Mouse (Mus musculus) urinary bladder, adult 18-20 months (tissue): ENCODE measurements around the gene Prkd3.

Source experiments
- DNase-seq, 2 experiments: peaks; one replicate each; pipeline ENCODE4 v3.0.0; 2022; ENCODE audit warnings: low spot score in 2 of 2, mixed read lengths in 2 of 2

Gene Prkd3

DNA sequence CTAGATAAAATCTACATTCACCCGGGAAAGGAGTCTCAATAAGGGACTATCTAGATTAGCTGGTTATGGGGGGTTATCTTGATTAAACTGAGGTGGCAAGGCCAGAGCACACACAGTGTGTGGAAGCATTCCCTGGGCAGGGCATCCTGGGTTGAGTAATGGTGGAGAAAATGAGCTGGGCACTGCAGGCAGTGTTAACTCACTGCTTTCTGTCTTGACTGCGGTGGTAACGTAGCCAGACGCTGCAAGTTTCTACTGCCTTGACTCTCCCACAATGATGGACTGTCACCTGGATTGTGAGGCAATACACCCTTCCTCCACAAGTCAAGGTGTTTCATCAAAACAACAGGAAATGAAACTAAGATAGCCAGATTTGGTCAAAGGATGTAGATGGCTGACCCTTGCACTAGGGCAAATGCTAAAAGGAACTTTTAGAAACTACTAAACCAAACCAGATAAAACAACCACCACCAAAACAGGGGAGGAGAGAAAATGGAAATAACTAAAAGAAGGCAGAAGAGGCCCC is 20.8 kb downstream of the Prkd3 start:
- DNase-seq: no peak

GRCm38 (mm10) chr17:78999189-78999588 is 21.4 kb downstream of the Prkd3 start:
- no peak for DNase-seq

DNA sequence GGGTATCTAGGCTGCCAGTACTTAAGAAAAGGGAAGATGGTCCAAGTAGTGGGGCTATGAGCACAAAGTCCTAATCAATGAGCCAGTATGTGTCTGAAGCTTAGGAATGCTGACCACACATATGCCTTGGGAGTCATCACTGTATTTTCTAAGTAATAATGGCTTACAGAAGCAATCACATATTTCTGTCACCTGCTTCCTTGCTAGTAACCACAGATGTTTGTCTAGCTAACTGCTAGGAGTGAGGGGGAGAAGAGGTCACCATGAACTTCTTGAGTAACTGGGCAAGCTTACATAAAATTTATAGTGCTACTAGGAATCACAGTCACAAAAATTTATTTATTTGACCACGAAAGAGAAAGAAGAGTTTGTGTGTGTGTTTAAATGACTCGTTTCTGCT is 22.5 kb downstream of the Prkd3 start:
- no peak for DNase-seq

- DNase-seq: no peak
Observed at GRCm38 (mm10) chr17:78994931-78995820, 25.4 kb downstream of the Prkd3 start.

DNA sequence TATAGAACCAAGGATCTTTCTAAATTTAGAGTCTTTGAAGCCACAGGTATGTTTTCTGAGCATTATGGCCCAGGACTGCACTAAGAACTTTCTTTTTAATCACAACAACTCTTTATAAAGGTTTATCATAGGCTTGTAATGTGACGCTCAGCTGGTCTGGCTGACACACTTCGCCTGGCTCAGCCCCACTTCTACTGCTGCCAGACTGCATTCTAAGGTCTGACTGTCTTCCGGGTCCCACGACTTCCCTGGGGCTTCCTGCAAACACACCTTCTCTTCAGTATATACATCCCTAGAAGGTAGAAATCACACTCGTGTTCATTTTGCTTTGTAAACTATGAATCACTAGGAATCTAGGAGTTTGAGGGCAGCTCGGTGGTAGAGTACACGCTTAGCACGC is 26.2 kb downstream of the Prkd3 start:
- DNase-seq: no peak

DNA sequence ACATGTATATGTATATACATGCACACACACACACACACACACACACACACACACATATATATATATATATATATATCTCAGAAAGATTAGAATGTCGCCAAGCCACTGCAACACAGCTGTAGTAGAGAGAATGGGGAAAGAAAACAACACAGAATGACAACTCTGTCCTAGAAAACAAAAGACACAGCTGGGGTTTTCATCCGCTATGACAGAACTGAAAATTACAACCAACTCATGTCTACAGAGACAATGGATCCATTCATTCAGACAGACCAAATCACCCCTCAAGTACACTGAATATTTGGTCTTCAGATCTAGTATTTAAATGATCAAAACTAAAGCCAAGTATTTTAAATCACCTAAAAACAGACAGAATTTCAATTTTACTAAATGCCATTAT is 26.9 kb downstream of the Prkd3 start:
- DNase-seq: no peak

DNA sequence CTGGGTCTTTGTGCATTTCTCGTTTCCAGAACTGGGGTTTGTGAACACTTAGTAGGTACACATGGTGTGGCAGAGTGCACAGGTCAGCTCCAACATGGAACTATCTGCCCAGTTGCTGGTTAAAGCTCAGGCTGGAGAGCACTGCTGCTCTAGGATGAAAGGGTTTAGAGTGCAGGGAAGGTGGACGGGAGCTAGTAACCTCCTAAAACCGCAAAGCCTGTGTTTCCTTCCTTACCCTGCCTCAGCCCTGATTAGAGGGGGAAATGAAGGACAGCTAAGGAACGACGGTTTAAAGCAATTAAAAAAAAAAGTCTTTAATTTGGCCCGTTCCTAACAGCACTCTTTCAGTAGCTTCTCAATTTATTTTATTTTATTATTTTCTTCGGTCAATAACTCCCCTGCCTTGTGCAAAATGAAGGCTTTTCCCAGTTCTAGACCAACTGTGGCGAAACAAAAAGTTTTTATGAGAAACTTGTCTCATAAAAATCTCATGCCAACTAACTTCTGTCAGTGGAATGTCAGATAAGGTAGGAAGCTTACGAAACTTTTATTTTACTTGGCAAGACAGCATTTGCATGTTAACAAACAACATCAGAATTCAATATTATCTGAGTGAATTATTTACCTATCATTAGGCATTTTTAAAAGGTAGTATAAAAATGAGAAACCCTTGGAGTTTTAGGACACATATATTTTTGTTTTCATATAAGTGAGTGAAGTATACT is 28.2 kb downstream of the Prkd3 start:
- no peak for DNase-seq

DNA sequence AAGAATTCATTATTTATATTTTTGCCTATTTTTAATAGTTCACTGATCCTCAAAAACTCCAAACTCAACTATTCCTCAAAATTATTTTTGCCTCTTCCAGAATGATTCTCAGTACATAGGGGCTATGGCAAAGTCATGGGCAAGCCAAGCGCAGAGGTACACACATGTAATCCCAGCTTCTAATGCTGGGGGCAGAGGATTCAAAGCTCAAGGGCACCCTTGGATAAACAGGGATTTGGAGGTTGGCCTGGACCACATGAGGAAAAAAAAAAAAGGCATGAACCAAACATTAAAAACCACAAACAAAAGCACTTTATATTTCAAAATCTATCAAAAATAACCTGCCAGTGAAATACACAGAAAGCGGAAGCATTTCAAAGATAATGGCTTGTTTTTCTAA is 29.1 kb downstream of the Prkd3 start:
- DNase-seq: no peak

GRCm38 (mm10) chr17:78989015-78989414 is 31.6 kb downstream of the Prkd3 start:
- DNase-seq: no peak

- DNase-seq: no peak
Observed at GRCm38 (mm10) chr17:78983736-78984135, 36.9 kb downstream of the Prkd3 start.

DNA sequence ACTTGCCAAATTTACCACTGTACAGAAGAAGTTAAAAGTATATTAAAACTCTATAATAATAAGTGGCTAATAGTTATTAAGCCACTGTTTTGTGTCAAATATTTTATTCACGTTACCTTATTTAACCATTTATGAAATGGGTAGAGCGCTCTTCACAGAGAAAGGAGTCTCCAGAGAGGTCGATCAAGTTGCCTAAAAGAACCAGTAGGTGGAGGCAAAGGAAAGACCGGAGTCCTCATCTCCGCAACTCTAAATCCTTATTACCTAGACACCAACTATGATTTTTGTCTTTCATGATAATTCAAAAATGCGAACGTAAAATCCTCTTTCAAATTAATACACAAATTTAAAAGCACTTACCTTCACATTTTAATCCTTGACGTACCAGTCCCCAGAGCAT is 37.5 kb downstream of the Prkd3 start:
- DNase-seq: no peak

DNA sequence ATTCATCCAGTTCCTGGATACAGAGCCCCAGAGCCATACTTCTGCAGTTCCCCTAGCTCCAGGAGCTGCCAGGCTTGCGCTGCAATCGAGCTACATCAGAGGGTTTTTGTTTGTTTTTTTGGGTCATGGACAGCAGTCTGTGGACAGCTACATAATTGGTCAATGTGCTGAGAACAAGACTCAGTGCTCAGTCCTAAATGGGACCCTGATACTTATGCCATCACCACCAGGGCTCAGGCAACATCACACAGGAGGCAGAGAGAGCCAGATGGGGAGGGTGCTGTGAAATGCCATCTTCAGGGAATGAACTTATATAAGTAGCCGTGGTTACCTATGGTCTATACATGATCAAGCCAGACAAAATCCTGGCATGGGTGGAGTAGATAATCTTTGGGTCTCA is 52.1 kb downstream of the Prkd3 start:
- no peak for DNase-seq

GRCm38 (mm10) chr17:78966092-78966883 is 54.3 kb downstream of the Prkd3 start:
- no peak for DNase-seq

- no peak for DNase-seq
Observed at GRCm38 (mm10) chr17:78964387-78964786, 56.2 kb downstream of the Prkd3 start.

GRCm38 (mm10) chr17:78959473-78959872 is 61.1 kb downstream of the Prkd3 start:
- no peak for DNase-seq

- DNase-seq: no peak
Observed at GRCm38 (mm10) chr17:78953240-78953639, 67.4 kb downstream of the Prkd3 start.

DNA sequence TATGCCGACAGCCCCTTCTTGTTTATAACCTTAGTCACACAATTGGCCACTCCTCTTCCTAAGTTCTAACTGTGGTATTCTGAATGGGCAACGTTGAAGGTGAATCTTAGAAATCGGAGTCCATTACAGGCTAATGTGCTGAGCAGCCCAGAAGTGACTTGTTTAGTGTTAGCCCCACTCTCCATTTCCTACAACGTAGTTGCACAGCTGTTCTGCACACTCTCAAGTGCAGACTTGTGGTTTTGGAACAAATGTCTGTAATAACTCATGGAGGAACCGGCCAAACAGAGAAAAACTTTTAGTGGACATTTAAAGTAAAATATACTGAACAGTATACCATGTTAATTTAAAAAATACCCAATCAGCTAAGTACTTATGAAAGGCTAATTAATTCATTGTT is 68.5 kb downstream of the Prkd3 start:
- no peak for DNase-seq

- no peak for DNase-seq
Observed at GRCm38 (mm10) chr17:78951225-78951624, 69.4 kb downstream of the Prkd3 start.

- DNase-seq: no peak
Observed at GRCm38 (mm10) chr17:78942579-78942978, 78.0 kb downstream of the Prkd3 start.

GRCm38 (mm10) chr17:78938927-78939326 is 81.7 kb downstream of the Prkd3 start:
- no peak for DNase-seq

DNA sequence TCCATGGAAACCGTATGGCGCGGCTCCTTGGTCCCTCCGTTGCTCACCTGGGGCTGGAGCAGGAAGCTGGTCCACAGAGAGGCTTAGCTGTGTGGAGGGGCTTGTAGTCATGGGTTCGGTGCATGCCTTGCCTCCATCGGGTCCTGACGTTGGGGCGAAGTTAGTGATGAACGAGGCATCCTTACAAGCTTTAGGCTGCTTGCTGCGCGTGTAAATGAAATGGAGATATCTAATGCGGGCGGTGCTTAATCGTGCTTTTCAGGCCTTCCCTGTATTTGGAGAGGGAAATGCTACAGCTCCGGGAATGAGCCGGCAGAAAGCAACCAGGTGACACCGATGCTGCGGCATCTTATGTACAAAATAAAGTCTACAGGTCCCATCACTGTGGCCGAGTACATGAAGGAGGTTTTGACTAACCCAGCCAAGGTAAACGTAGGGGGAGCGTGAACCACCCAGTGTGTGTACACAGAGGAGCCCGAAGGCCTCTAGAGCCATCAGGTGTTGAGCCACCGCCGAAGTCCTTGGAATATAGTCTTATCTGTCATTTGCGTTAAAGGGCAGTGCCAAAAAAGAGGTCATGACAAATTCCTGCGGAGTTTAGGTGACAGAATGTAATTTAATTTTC is 83.3 kb downstream of the Prkd3 start:
- DNase-seq: no peak
